Mouse (Mus musculus): ENCODE measurements around the gene Jade3. TPM values are rescaled to one million over a fixed set of nuclear protein-coding genes. Genes with fewer than 3 reads are reported as not detected.

Jade3 gene
- total and polyA plus RNA-seq, 3 experiments: 19.7 to 22.7 TPM; not detected in 1

DNA sequence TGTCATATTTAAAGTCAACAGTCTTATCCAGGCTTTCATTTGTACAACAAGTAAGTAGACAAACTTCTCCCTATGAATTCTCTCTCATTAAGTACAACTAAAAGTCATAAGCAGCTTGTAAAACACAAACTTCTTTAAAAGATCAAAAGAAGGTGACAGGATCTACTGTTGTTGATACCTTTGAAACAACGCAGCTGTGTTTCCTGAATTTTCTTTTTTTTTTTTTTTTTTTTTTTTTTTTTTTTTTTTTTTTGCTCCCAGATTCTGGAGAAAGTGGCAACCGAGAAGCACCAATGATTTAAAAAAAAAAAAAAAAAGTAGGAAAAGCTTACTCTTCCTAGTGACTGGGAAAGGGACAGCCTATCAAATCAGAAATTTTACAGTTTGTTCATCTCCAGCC, 57.7 kb downstream of the Jade3 start:
- no peaks in the 10 kb centered on the region for H3K79me2 ChIP-seq (ENCODE audit: control insufficient read depth, insufficient read depth, low read length, poor library complexity)
- no peak for DNase-seq (ENCODE audit: low read depth, low spot score)
- H3K9ac ChIP-seq (ENCODE audit: control insufficient read depth, low read depth, low read length, poor library complexity, severe bottlenecking): no peak overlapping the region
- H3K27ac ChIP-seq (ENCODE audit: control insufficient read depth, low read depth, low read length): no peak overlapping the region
- peaks cover 5 to 14% of the 10 kb centered on the region in 2 experiments; a peak in 3 of 4 replicates for H3K36me3 ChIP-seq (ENCODE audit: control insufficient read depth in 1 of 2, insufficient read depth in 2 of 2, low read length in 2 of 2)
- no peaks in the 10 kb centered on the region for H3K4me1 ChIP-seq (ENCODE audit: control insufficient read depth in 1 of 2, insufficient read depth in 2 of 2, low read length in 2 of 2)
- TF ChIP-seq ZNF384 (IDR thresholded peaks at IDR 0.05; ENCODE audit: low read depth, low read length): peak; percentile 70
- TF ChIP-seq ELF1 (IDR thresholded peaks at IDR 0.05; ENCODE audit: low read depth, low read length): no peak
- H3K4me3 ChIP-seq (ENCODE audit: control insufficient read depth in 1 of 2, insufficient read depth in 1 of 2, low read depth in 2 of 2, low read length in 2 of 2): no peak overlapping the region
- H3K9me3 ChIP-seq (replicated peaks; ENCODE audit: insufficient read depth, low read length): no peaks in the 10 kb centered on the region
- H3K27me3 ChIP-seq (ENCODE audit: control insufficient read depth in 1 of 2, insufficient read depth in 2 of 2, low read length in 2 of 2): no peaks in the 10 kb centered on the region

DNA sequence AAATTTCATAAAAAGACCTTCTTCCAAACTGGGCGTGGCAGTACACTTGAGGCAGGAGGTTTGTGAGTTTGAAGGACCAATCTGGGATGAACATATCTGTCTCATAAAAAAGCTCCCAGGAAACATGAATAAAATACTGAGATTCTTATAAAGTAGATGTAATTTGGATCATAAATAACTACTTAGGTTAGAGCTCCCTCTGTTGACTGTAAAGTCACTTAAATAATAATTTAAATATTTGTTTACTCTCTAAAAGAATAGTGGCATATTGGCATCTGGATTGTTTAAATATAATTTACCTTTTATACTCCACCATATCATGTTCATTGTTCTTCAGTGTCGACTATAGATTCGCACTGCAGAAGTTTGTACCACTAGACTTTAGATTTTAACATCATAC, 72.2 kb downstream of the Jade3 start:
- H3K4me1 ChIP-seq (ENCODE audit: control insufficient read depth in 1 of 2, insufficient read depth in 2 of 2, low read length in 2 of 2): no peaks in the 10 kb centered on the region
- H3K79me2 ChIP-seq (ENCODE audit: control insufficient read depth, insufficient read depth, low read length, poor library complexity): no peaks in the 10 kb centered on the region; the same call in 1 of the 2 replicates
- peaks cover 0 to 19% of the 10 kb centered on the region in 2 experiments; a peak in 2 of 4 replicates for H3K36me3 ChIP-seq (ENCODE audit: control insufficient read depth in 1 of 2, insufficient read depth in 2 of 2, low read length in 2 of 2)
- no peaks in the 10 kb centered on the region for H3K27me3 ChIP-seq (ENCODE audit: control insufficient read depth in 1 of 2, insufficient read depth in 2 of 2, low read length in 2 of 2)
- TF ChIP-seq CTCF (IDR thresholded peaks at IDR 0.05 in 2 of 3, conservative IDR thresholded peaks at IDR 0.05 in 1 of 3; ENCODE audit: control insufficient read depth in 1 of 3, insufficient read depth in 1 of 3, low read depth in 2 of 3, low read length in 3 of 3, poor library complexity in 1 of 3, severe bottlenecking in 1 of 3): peak in 1 of 3 experiments; percentile 37; a peak in 2 of 6 replicates
- no peak for TF ChIP-seq UBTF (IDR thresholded peaks at IDR 0.05; ENCODE audit: borderline replicate concordance, insufficient read depth, low read depth, low read length)
- no peak for TF ChIP-seq TAL1 (IDR thresholded peaks at IDR 0.05; ENCODE audit: low read length)
- peak; percentile 54 for TF ChIP-seq RAD21 (IDR thresholded peaks at IDR 0.05; ENCODE audit: low read depth, low read length)
- peak; percentile 34 for TF ChIP-seq SMC3 (IDR thresholded peaks at IDR 0.05; ENCODE audit: low read depth, low read length)
- no peak overlapping the region for H3K4me3 ChIP-seq (ENCODE audit: control insufficient read depth in 1 of 2, insufficient read depth in 1 of 2, low read depth in 2 of 2, low read length in 2 of 2)
- H3K9me3 ChIP-seq (replicated peaks; ENCODE audit: insufficient read depth, low read length): no peaks in the 10 kb centered on the region
- H3K9ac ChIP-seq (ENCODE audit: control insufficient read depth, low read depth, low read length, poor library complexity, severe bottlenecking): no peak overlapping the region
- H3K27ac ChIP-seq (ENCODE audit: control insufficient read depth, low read depth, low read length): no peak overlapping the region
- peak; percentile 23 for DNase-seq (ENCODE audit: low read depth, low spot score)

DNA sequence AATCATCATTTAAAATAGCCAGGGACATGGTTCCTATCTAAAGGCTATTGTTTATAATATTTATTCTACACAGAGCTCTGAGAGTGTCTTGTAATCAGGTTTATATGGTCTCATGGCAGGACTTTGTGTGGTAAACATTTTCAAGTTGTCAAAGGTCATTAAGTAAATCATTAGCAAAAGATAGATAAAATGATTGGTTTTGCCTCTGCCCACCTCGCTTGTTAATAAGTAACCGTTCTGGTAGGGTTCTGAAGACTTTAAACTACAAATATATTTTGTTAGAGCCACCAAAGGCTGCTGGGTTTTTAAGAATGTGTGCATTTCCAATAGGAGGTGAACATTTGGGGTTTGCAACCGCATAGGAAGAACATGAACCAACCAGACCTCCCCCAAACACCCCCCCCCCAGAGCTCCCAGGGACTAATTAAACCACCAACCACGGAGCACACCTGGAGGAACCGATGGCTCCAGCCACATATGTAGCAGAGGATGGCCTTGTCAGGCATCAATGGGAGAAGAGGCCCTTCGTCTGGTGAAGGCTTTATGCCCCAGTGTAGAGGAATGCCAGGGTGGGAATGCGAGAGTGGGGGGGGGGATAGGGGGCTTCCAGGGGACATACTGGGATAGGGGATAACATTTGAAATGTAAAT, 94.9 kb downstream of the Jade3 start:
- TF ChIP-seq CHD1 (IDR thresholded peaks at IDR 0.05; ENCODE audit: low read depth, low read length) (no peak), POLR2A (IDR thresholded peaks at IDR 0.05; ENCODE audit: control insufficient read depth in 1 of 2, insufficient read depth in 1 of 2, low read depth in 1 of 2, low read length in 2 of 2, poor library complexity in 1 of 2) (no peak), MYC (IDR thresholded peaks at IDR 0.05; ENCODE audit: low read depth, low read length) (no peak), SIN3A (IDR thresholded peaks at IDR 0.05; ENCODE audit: low read length) (no peak), TAL1 (IDR thresholded peaks at IDR 0.05; ENCODE audit: low read length) (no peak), RAD21 (IDR thresholded peaks at IDR 0.05; ENCODE audit: low read depth, low read length) (no peak), SMC3 (IDR thresholded peaks at IDR 0.05; ENCODE audit: low read depth, low read length) (no peak), GATA1 (IDR thresholded peaks at IDR 0.05; ENCODE audit: low read depth, low read length) (no peak), E2F4 (IDR thresholded peaks at IDR 0.05; ENCODE audit: borderline replicate concordance, low read depth, low read length) (no peak), TBP (IDR thresholded peaks at IDR 0.05; ENCODE audit: low read depth, low read length) (no peak), RCOR1 (IDR thresholded peaks at IDR 0.05; ENCODE audit: low read depth, low read length) (no peak), JUND (IDR thresholded peaks at IDR 0.05; ENCODE audit: low read depth, low read length) (no peak), GABPA (IDR thresholded peaks at IDR 0.05; ENCODE audit: low read depth, low read length) (no peak), MEF2A (IDR thresholded peaks at IDR 0.05; ENCODE audit: extremely low read depth, insufficient replicate concordance, low read depth, low read length, poor library complexity, severe bottlenecking) (no peak)
- Histone ChIP-seq H3K4me3 (ENCODE audit: control insufficient read depth in 1 of 2, insufficient read depth in 1 of 2, low read depth in 2 of 2, low read length in 2 of 2) (no peak overlapping the region), H3K9me3 (replicated peaks; ENCODE audit: insufficient read depth, low read length) (no peaks in the 10 kb centered on the region), H3K9ac (ENCODE audit: control insufficient read depth, low read depth, low read length, poor library complexity, severe bottlenecking) (no peak overlapping the region), H3K4me1 (ENCODE audit: control insufficient read depth in 1 of 2, insufficient read depth in 2 of 2, low read length in 2 of 2) (no peaks in the 10 kb centered on the region), H3K36me3 (ENCODE audit: control insufficient read depth in 1 of 2, insufficient read depth in 2 of 2, low read length in 2 of 2) (peaks cover 0 to 4% of the 10 kb centered on the region in 2 experiments; a peak in 2 of 4 replicates), H3K79me2 (ENCODE audit: control insufficient read depth, insufficient read depth, low read length, poor library complexity) (no peaks in the 10 kb centered on the region), H3K27me3 (ENCODE audit: control insufficient read depth in 1 of 2, insufficient read depth in 2 of 2, low read length in 2 of 2) (no peaks in the 10 kb centered on the region), H3K27ac (ENCODE audit: control insufficient read depth, low read depth, low read length) (no peak overlapping the region)
- no peak for DNase-seq (ENCODE audit: low read depth, low spot score)

All from MEL (cell line).